Mouse (Mus musculus): ENCODE data around the gene Dhfr.
A peak's percentile ranks its signal among the peaks of the same experiment; 100 is the strongest.
"Not testable (repeated sequence)": the region's sequence is repeated elsewhere in the genome, so short reads cannot be mapped to it uniquely, and the experiment has no call there.

Gene Dhfr

GRCm38 (mm10) chr13:92354456-92355271 is at the start of gene Dhfr, which contains the start of gene Msh3:
TSS of gene Dhfr (plus strand) at chr13:92354726.
TSS of gene Msh3 (minus strand) at chr13:92355003.
- peak; percentile 98 for DNase-seq

- DNase-seq, result no peak
These were observed 48.8 kb upstream of the Dhfr start, which contains the start of gene Gm20379 for GRCm38 (mm10) chr13:92305680-92306079. TSS of gene Gm20379 (plus strand) at chr13:92305980.

GRCm38 (mm10) chr13:92314613-92315012 is 39.9 kb upstream of the Dhfr start:
- no peak for DNase-seq

GRCm38 (mm10) chr13:92320770-92321169 is 33.8 kb upstream of the Dhfr start:
- no peak for DNase-seq

GRCm38 (mm10) chr13:92326030-92326429 is 28.5 kb upstream of the Dhfr start:
- no peak for DNase-seq

- DNase-seq, result no peak
These were observed 26.5 kb upstream of the Dhfr start for GRCm38 (mm10) chr13:92328000-92328399.

GRCm38 (mm10) chr13:92330621-92331020 is 23.9 kb upstream of the Dhfr start:
- DNase-seq, result no peak

GRCm38 (mm10) chr13:92332103-92332879 is 22.2 kb upstream of the Dhfr start:
- DNase-seq, result no peak

- DNase-seq, result no peak
These were observed 17.7 kb upstream of the Dhfr start for GRCm38 (mm10) chr13:92336857-92337256.

- DNase-seq, result no peak
These were observed 16.6 kb upstream of the Dhfr start for GRCm38 (mm10) chr13:92337773-92338462.

- no peak for DNase-seq
These were observed 14.7 kb upstream of the Dhfr start for GRCm38 (mm10) chr13:92339787-92340186.

GRCm38 (mm10) chr13:92344033-92344432 is 10.5 kb upstream of the Dhfr start:
- no peak for DNase-seq

- no peak for DNase-seq
These were observed 8.2 kb upstream of the Dhfr start for GRCm38 (mm10) chr13:92346338-92346737.

- DNase-seq, result no peak
These were observed 3.4 kb upstream of the Dhfr start for GRCm38 (mm10) chr13:92351100-92351499.

GRCm38 (mm10) chr13:92353956-92354355 is 570 bp upstream of the Dhfr start:
- no peak for DNase-seq

GRCm38 (mm10) chr13:92355272-92355643 is 732 bp downstream of the Dhfr start:
- peak; percentile 80 for DNase-seq

- DNase-seq, result no peak
These were observed 1.9 kb downstream of the Dhfr start for GRCm38 (mm10) chr13:92356376-92356775.

GRCm38 (mm10) chr13:92357644-92358043 is 3.1 kb downstream of the Dhfr start:
- DNase-seq, result no peak

- DNase-seq, result no peak
These were observed 7.1 kb downstream of the Dhfr start for GRCm38 (mm10) chr13:92361609-92362008.

GRCm38 (mm10) chr13:92365312-92365711 is 10.8 kb downstream of the Dhfr start:
- no peak for DNase-seq

GRCm38 (mm10) chr13:92370811-92371210 is 16.3 kb downstream of the Dhfr start:
- no peak for DNase-seq

GRCm38 (mm10) chr13:92371466-92371865 is 16.9 kb downstream of the Dhfr start:
- DNase-seq, result not testable (repeated sequence)

- no peak for DNase-seq
These were observed 32.8 kb downstream of the Dhfr start for GRCm38 (mm10) chr13:92387367-92387766.
